Mouse (Mus musculus) naive thymus-derived CD4-positive, alpha-beta T cell, adult 2 months (primary cell): ENCODE data around the gene Tln1.

Experiments
- DNase-seq: peaks from one replicate; pipeline ENCODE4 v3.0.0-alpha.2; 2011; ENCODE audit warnings: low read depth

Tln1 gene

GRCm38 (mm10) chr4:43547160-43547559 lies 15.3 kb downstream of the Tln1 start:
- DNase-seq, result no peak

GRCm38 (mm10) chr4:43546375-43547047 lies 16.0 kb downstream of the Tln1 start:
- DNase-seq, result no peak

GRCm38 (mm10) chr4:43542044-43542443 lies 20.4 kb downstream of the Tln1 start:
- DNase-seq, result no peak

GRCm38 (mm10) chr4:43536031-43536430 lies 26.5 kb downstream of the Tln1 start:
- no peak for DNase-seq

- DNase-seq, result no peak
These were observed 26.9 kb downstream of the Tln1 start for GRCm38 (mm10) chr4:43535628-43536027.

GRCm38 (mm10) chr4:43533270-43533669 lies 29.2 kb downstream of the Tln1 start:
- no peak for DNase-seq

GRCm38 (mm10) chr4:43530581-43530980 lies 31.9 kb downstream of the Tln1 start:
- DNase-seq, result peak; percentile 91

- DNase-seq, result no peak
These were observed 32.4 kb downstream of the Tln1 start for GRCm38 (mm10) chr4:43530081-43530501.

- DNase-seq, result peak; percentile 56
These were observed 34.0 kb downstream of the Tln1 start for GRCm38 (mm10) chr4:43528487-43528886.

- DNase-seq, result peak; percentile 62
These were observed 34.6 kb downstream of the Tln1 start for GRCm38 (mm10) chr4:43527880-43528279.

- peak; percentile 93 for DNase-seq
These were observed 42.5 kb downstream of the Tln1 start for GRCm38 (mm10) chr4:43519956-43520355.

GRCm38 (mm10) chr4:43519551-43519950 lies 42.9 kb downstream of the Tln1 start:
- DNase-seq, result no peak

- no peak for DNase-seq
These were observed 46.5 kb downstream of the Tln1 start for GRCm38 (mm10) chr4:43515764-43516708.

- DNase-seq, result no peak
These were observed 48.7 kb downstream of the Tln1 start for GRCm38 (mm10) chr4:43513791-43514190.

GRCm38 (mm10) chr4:43513300-43513699 lies 49.2 kb downstream of the Tln1 start:
- no peak for DNase-seq

- no peak for DNase-seq
These were observed 49.8 kb downstream of the Tln1 start for GRCm38 (mm10) chr4:43512653-43513052.

- DNase-seq, result no peak
These were observed 50.6 kb downstream of the Tln1 start for GRCm38 (mm10) chr4:43511675-43512454.

- DNase-seq, result no peak
These were observed 53.4 kb downstream of the Tln1 start for GRCm38 (mm10) chr4:43509109-43509508.

GRCm38 (mm10) chr4:43508666-43508997 lies 53.9 kb downstream of the Tln1 start:
- peak; percentile 87 for DNase-seq

- DNase-seq, result peak; percentile 41
These were observed 54.4 kb downstream of the Tln1 start for GRCm38 (mm10) chr4:43507938-43508665.

- DNase-seq, result no peak
These were observed 55.8 kb downstream of the Tln1 start, which contains the start of gene Car9 for GRCm38 (mm10) chr4:43506536-43507185. Gene Car9 (plus strand): TSS chr4:43506966.
